In the genomic region with DNA sequence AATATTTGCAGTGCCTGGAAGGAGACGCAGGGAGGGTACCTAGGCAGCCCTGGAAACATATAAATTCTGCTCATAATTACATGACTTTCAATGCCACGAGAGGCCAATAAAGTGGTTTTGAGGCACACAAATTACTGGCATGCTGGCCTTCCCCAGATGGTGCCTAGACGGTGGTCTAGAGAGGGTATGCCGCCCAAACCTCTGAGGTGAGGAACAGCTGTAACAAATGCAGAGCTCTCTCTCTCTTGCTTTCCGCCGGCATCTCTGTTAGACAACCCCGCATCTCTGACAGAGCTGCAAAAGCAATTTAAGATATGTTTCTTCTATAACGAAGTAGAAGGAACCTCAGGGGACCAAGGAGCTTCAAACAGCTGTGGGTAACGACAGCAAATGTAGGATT, we compare ENCODE assay signal across 19 mouse cellular contexts. TPM values are rescaled to one million over a fixed set of nuclear protein-coding genes. Genes with fewer than 3 reads are reported as not detected.
DNase-seq lines count a peak whose midpoint lies in the region; ATAC-seq lines count a peak whose summit lies in the region.
"Had no signal": no experiment of that assay in that cellular context is flagged by ENCODE, and none has a peak within 500 bp of the region (broad histone marks: within the 10 kb centered on the region; RNA-seq: fewer than 3 reads in every experiment).

No protein-coding gene starts in this region.

- peaks cover 66% of the 10 kb centered on the region for H3K4me1 ChIP-seq in heart, embryonic 13.5 days
- H3K4me1 ChIP-seq in neural tube, embryonic 13.5 days (replicated peaks): peaks cover 41% of the 10 kb centered on the region
- peaks cover 20% of the 10 kb centered on the region for H3K4me1 ChIP-seq in midbrain, embryonic 15.5 days

- 74% methylated on average over 9 of the region's 9 CpGs for WGBS in heart, embryonic 13.5 days
- 39% methylated on average over 9 of the region's 9 CpGs for WGBS in neural tube, embryonic 13.5 days
- 56% methylated on average over 9 of the region's 9 CpGs for WGBS in midbrain, embryonic 15.5 days

- H3K36me3 ChIP-seq in heart, embryonic 13.5 days: peaks cover 29% of the 10 kb centered on the region
- H3K36me3 ChIP-seq in neural tube, embryonic 13.5 days: peaks cover 9% of the 10 kb centered on the region; the same call in 1 of the 2 replicates
- H3K36me3 ChIP-seq in midbrain, embryonic 15.5 days (replicated peaks): no peaks in the 10 kb centered on the region
- H3K36me3 ChIP-seq: liver, embryonic 12.5 days had no signal

- H3K27me3 ChIP-seq in heart, embryonic 13.5 days (replicated peaks): no peaks in the 10 kb centered on the region
- H3K27me3 ChIP-seq in neural tube, embryonic 13.5 days: no peaks in the 10 kb centered on the region
- H3K27me3 ChIP-seq in midbrain, embryonic 15.5 days (replicated peaks): no peaks in the 10 kb centered on the region
- H3K27me3 ChIP-seq: embryonic facial prominence, embryonic 15.5 days; liver, embryonic 12.5 days had no signal

- no peak overlapping the region for H3K4me2 ChIP-seq in heart, embryonic 13.5 days
- no peak overlapping the region for H3K4me2 ChIP-seq in neural tube, embryonic 13.5 days
- no peak overlapping the region for H3K4me2 ChIP-seq in midbrain, embryonic 15.5 days
- H3K4me2 ChIP-seq: embryonic facial prominence, embryonic 15.5 days; liver, embryonic 12.5 days had no signal

- H3K27ac ChIP-seq in heart, embryonic 13.5 days (replicated peaks): 0 out of 2 replicates have a peak overlapping the region, but pooled peaks have one; percentile 33
- H3K27ac ChIP-seq in neural tube, embryonic 13.5 days (replicated peaks): peak overlapping the region; percentile 72
- H3K27ac ChIP-seq in midbrain, embryonic 15.5 days: peak overlapping the region; percentile 22; the same call in 1 of the 2 replicates
- H3K27ac ChIP-seq: layer of hippocampus, adult 2 months; liver, embryonic 12.5 days had no signal

- DNase-seq in heart, postnatal 25 days (ENCODE audit: low spot score): no peak
- no peak for DNase-seq in neural tube, embryonic 10.5 days (ENCODE audit: extremely low spot score, low spot score)
- no peak for DNase-seq in spleen, postnatal 4 days (ENCODE audit: low spot score in 2 of 2)
- no peak for DNase-seq in gastrocnemius, adult 8-10 months (ENCODE audit: low spot score in 2 of 2)
- DNase-seq: adrenal gland, postnatal 36 days; B cell, adult 2 months; cerebellum, adult 11-12 months; cerebellum, postnatal 14 days; kidney, adult 18-20 months; layer of hippocampus, postnatal 36 days; lung, adult 2 months; thymus, adult 2 months had no signal

- intact Hi-C loops in heart, postnatal 25 days (cut with DNase I): no loop called here

- ATAC-seq in heart, embryonic 13.5 days (ENCODE audit: extremely low read depth, insufficient number of reproducible peaks, low FRiP score, low TSS enrichment): no peak
- peak; percentile 57; the same call in 1 of the 2 replicates for ATAC-seq in neural tube, embryonic 13.5 days (ENCODE audit: low read depth)
- no peak for ATAC-seq in midbrain, embryonic 15.5 days (replicated peaks)
- ATAC-seq: forebrain, embryonic 16.5 days; liver, embryonic 12.5 days had no signal

- H3K4me3 ChIP-seq in heart, embryonic 13.5 days: no peak overlapping the region
- H3K4me3 ChIP-seq in neural tube, embryonic 13.5 days: no peak overlapping the region
- H3K4me3 ChIP-seq in midbrain, embryonic 15.5 days: no peak overlapping the region
- H3K4me3 ChIP-seq: embryonic facial prominence, embryonic 15.5 days; layer of hippocampus, adult 2 months; liver, embryonic 12.5 days had no signal

- H3K9me3 ChIP-seq in heart, embryonic 13.5 days: no peaks in the 10 kb centered on the region
- no peaks in the 10 kb centered on the region for H3K9me3 ChIP-seq in neural tube, embryonic 13.5 days
- H3K9me3 ChIP-seq in midbrain, embryonic 15.5 days: no peaks in the 10 kb centered on the region
- H3K9me3 ChIP-seq: embryonic facial prominence, embryonic 15.5 days; liver, embryonic 12.5 days had no signal

- H3K9ac ChIP-seq in heart, embryonic 13.5 days: no peak overlapping the region
- H3K9ac ChIP-seq in neural tube, embryonic 13.5 days: 0 out of 2 replicates have a peak overlapping the region, but pooled peaks have one; percentile 38
- no peak overlapping the region for H3K9ac ChIP-seq in midbrain, embryonic 15.5 days
- H3K9ac ChIP-seq: embryonic facial prominence, embryonic 15.5 days; liver, embryonic 12.5 days had no signal

RNA-seq across cellular contexts. Expression of a gene that starts 56.3 kb away (rescaled TPM):
- polyA plus RNA-seq in heart, embryonic 13.5 days (2015; fragmentation: Nextera tagmentation; extraction: Ambion mirVana): 14.7 and 15.4 TPM in 2 replicates
- total RNA-seq in heart, postnatal 25 days (2021): 1 to 10 TPM; 7.1 to 8.4 TPM
- polyA plus RNA-seq in neural tube, embryonic 13.5 days (2015; fragmentation: Nextera tagmentation; extraction: Ambion mirVana): 9.8 and 10.4 TPM in 2 replicates
- polyA plus RNA-seq in midbrain, embryonic 15.5 days (2015; fragmentation: Nextera tagmentation; extraction: Ambion mirVana): 7.4 and 8.3 TPM in 2 replicates
- total RNA-seq in gastrocnemius, adult 8-10 months (2022): 1 to 10 TPM; 1.9 to 4.3 (median 3.0) TPM

Comparison
In these comparisons a context has a peak if more than half of its experiments do, and no peak if none do; other contexts are left out.
1. H3K27ac ChIP-seq: peak in every context shown above with its lines; median percentile 72 in neural tube, embryonic 13.5 days; 33 in heart, embryonic 13.5 days; 22 in midbrain, embryonic 15.5 days.